Mouse (Mus musculus) gastrocnemius, adult 2 months (tissue): ENCODE measurements at regions not wholly inside any gene's neighbourhood (a gene's known extent, or its start where the extent isn't known, plus 50 kb on each side); places are given as distances from the start of the nearest gene placed in this dataset.

Experiments
- DNase-seq: peaks from one replicate; pipeline ENCODE4 v3.0.0; 2022
- H3K27ac ChIP-seq: fragments of 200-600 bp; 2 replicates; pipeline ENCODE4 v1.8.1; 2022; ENCODE audit warnings: mild to moderate bottlenecking
- H3K4me3 ChIP-seq: fragments of 200-600 bp; 2 replicates; pipeline ENCODE4 v1.8.1; 2022; ENCODE audit warnings: mild to moderate bottlenecking, moderate library complexity
- CTCF ChIP-seq: fragments of 200-600 bp; IDR thresholded peaks from 2 replicates; pipeline ENCODE4 v1.8.1; 2022; ENCODE audit warnings: antibody characterized with exemption, mild to moderate bottlenecking, moderate library complexity
- intact Hi-C: fragments of 180-260 bp; cut with DNase I; formaldehyde crosslinking; loops from one replicate; pipeline ENCODE4 v1.15.1; 2025

GRCm38 (mm10) chr4:32074399-32075296 lies 110.8 kb downstream of the Map3k7 start:
- DNase-seq, result no peak
- TF ChIP-seq CTCF, result no peak
- Histone ChIP-seq H3K4me3 (peak overlapping the region; percentile 15), H3K27ac (no peak overlapping the region)
- intact Hi-C loops, result no loop called here

GRCm38 (mm10) chr4:32076391-32076925 lies 112.6 kb downstream of the Map3k7 start:
- no peak for DNase-seq
- no peak overlapping the region for H3K27ac ChIP-seq
- intact Hi-C loops, result no loop called here
- TF ChIP-seq CTCF, result no peak
- H3K4me3 ChIP-seq, result no peak overlapping the region

GRCm38 (mm10) chr4:32083456-32083855 lies 119.6 kb downstream of the Map3k7 start:
- intact Hi-C loops, result no loop called here
- DNase-seq, result no peak
- Histone ChIP-seq H3K4me3 (no peak overlapping the region), H3K27ac (no peak overlapping the region)
- no peak for TF ChIP-seq CTCF

GRCm38 (mm10) chr4:32084250-32084869 lies 120.5 kb downstream of the Map3k7 start:
- intact Hi-C loops, result no loop called here
- H3K27ac ChIP-seq, result no peak overlapping the region
- no peak overlapping the region for H3K4me3 ChIP-seq
- DNase-seq, result no peak
- no peak for TF ChIP-seq CTCF

GRCm38 (mm10) chr4:32085040-32085439 lies 121.1 kb downstream of the Map3k7 start:
- H3K27ac ChIP-seq, result no peak overlapping the region
- H3K4me3 ChIP-seq, result no peak overlapping the region
- intact Hi-C loops, result no loop called here
- no peak for DNase-seq
- no peak for TF ChIP-seq CTCF

GRCm38 (mm10) chr4:32091086-32091485 lies 127.2 kb downstream of the Map3k7 start:
- DNase-seq, result no peak
- intact Hi-C loops, result no loop called here
- Histone ChIP-seq H3K27ac (no peak overlapping the region), H3K4me3 (no peak overlapping the region)
- TF ChIP-seq CTCF, result no peak

GRCm38 (mm10) chr4:32092320-32093041 lies 128.6 kb downstream of the Map3k7 start:
- no peak for TF ChIP-seq CTCF
- no peak for DNase-seq
- intact Hi-C loops, result no loop called here
- Histone ChIP-seq H3K4me3 (no peak overlapping the region), H3K27ac (no peak overlapping the region)

- H3K4me3 ChIP-seq, result no peak overlapping the region
- intact Hi-C loops, result no loop called here
- DNase-seq, result no peak
- TF ChIP-seq CTCF, result no peak
- no peak overlapping the region for H3K27ac ChIP-seq
Observed at GRCm38 (mm10) chr4:32098233-32098632, 134.3 kb downstream of the Map3k7 start.

GRCm38 (mm10) chr4:32101002-32101401 lies 137.1 kb downstream of the Map3k7 start:
- H3K27ac ChIP-seq, result no peak overlapping the region
- no peak for TF ChIP-seq CTCF
- no peak for DNase-seq
- intact Hi-C loops, result no loop called here
- no peak overlapping the region for H3K4me3 ChIP-seq

- no peak for TF ChIP-seq CTCF
- intact Hi-C loops, result no loop called here
- H3K4me3 ChIP-seq, result no peak overlapping the region
- no peak overlapping the region for H3K27ac ChIP-seq
- no peak for DNase-seq
Observed at GRCm38 (mm10) chr4:32106664-32107171, 131.9 kb upstream of the Bach2 start.

GRCm38 (mm10) chr4:32122320-32122719 lies 116.3 kb upstream of the Bach2 start:
- H3K27ac ChIP-seq, result no peak overlapping the region
- DNase-seq, result no peak
- no peak overlapping the region for H3K4me3 ChIP-seq
- intact Hi-C loops, result no loop called here
- no peak for TF ChIP-seq CTCF

GRCm38 (mm10) chr4:32126828-32127227 lies 111.8 kb upstream of the Bach2 start:
- no peak for DNase-seq
- no peak overlapping the region for H3K27ac ChIP-seq
- intact Hi-C loops, result no loop called here
- no peak for TF ChIP-seq CTCF
- no peak overlapping the region for H3K4me3 ChIP-seq

GRCm38 (mm10) chr4:32130594-32130993 lies 108.0 kb upstream of the Bach2 start:
- TF ChIP-seq CTCF, result no peak
- DNase-seq, result no peak
- Histone ChIP-seq H3K27ac (no peak overlapping the region), H3K4me3 (no peak overlapping the region)
- intact Hi-C loops, result no loop called here
